Mouse (Mus musculus) E14TG2a.4 (cell line): Measurements from ENCODE around the gene Nudt21.

Experiments
- CTCF ChIP-seq: conservative IDR thresholded peaks from 2 replicates; pipeline ENCODE4 v1.5.1; 2014; ENCODE audit warnings: low read length
- NANOG ChIP-seq: IDR thresholded peaks from 2 replicates; pipeline ENCODE4 v1.6.1; 2014; ENCODE audit warnings: borderline replicate concordance, low read length, mixed read lengths
- POU5F1 ChIP-seq: IDR thresholded peaks from 2 replicates; pipeline ENCODE4 v1.6.1; 2014; ENCODE audit warnings: low read length, borderline replicate concordance

DNA sequence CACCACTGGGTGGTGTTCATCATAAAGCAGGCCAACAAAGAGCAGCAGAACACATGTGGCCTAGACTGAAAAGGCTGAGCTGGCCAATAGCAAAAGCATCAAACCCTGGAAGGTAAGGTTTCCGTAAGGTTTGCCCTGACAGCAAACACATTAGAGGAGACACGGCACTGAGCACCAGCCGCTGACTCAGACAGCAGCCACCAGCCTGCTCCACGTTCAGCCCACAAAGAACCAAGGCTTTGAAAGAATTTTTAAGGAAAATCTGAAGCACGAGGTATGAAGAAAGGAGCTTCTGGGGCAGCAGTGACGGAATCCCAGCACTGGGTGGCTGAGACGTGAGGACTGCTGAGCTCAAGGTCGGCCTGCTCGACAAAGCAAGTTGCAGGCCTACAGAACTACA is 32.7 kb downstream of the Nudt21 start:
- no peak for TF ChIP-seq CTCF
- no peak for TF ChIP-seq POU5F1
- TF ChIP-seq NANOG: no peak
